Mouse (Mus musculus): ENCODE measurements around the gene Gcgr.

DNA sequence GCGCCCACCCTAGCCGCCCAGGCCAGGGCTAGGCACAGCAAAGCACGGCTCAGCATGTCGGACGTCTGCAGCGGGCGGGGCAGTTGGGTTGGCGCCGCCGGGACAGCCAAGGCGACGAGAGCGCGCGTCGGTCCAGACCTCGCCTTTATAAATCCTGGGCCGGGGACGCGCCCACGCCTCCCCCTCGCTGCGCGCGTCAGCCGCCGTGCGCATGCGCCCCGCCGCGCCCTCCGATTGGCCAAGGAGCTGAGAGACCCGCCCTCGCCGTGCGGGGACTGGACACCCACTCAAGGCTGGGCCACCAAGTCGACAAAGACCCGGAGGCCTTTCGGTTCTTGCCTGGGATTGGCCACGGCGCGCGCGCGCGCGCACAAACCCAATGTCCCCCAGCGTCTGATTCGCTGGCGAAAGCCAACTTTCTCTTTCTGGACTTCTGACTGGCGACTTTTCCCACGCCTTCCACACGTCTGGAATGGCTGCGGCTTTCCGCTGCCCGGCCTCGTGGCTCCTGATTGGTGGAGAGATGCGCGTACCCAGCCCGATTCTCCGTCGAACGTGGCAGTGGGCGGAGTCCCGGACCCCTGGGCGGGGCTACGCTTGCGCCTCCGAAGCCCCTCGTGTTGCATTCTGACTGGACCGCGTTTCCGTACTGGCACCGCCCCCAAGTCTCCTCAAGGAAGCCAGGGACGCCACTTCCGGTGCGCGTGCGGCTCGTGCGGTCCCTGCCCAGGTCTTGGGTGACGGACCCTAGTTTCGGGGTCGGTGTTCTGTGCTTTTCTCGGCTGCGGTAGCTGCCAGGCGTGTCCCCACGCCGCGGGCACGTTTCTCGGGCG, 42.5 kb downstream of the Gcgr start, which contains the start of gene P4hb:
- TF ChIP-seq CTCF (IDR thresholded peaks at IDR 0.05; ENCODE audit: control insufficient read depth, insufficient read depth, insufficient replicate concordance, low read depth, low read length) (no peak), POLR2A (IDR thresholded peaks at IDR 0.05; ENCODE audit: control insufficient read depth, low read depth, low read length) (peak; percentile 97)
